Mouse (Mus musculus) lung, embryonic 14.5 days (tissue): Measurements from ENCODE around the gene Tmem87a. TPM values are rescaled to one million over a fixed set of nuclear protein-coding genes. Genes with fewer than 3 reads are reported as not detected.

ENCODE experiments used
- ATAC-seq: fragments of 200-750 bp; cut with Nextera tagmentation; 2 replicates; pipeline ENCODE4 v1.8.0; 2017; ENCODE audit warnings: mild to moderate bottlenecking, moderate TSS enrichment, moderate library complexity; ENCODE audit not compliant: insufficient read depth
- DNase-seq: peaks from one replicate; pipeline ENCODE4 v3.0.0-alpha.2; 2015
- H3K27ac ChIP-seq: fragments of 300-500 bp; sonication (generic); 2 replicates; pipeline ENCODE4 v1.5.1; 2014; ENCODE audit warnings: low read depth, mild to moderate bottlenecking, moderate library complexity
- H3K27me3 ChIP-seq: fragments of 300-500 bp; sonication (generic); 2 replicates; pipeline ENCODE4 v1.6.1; 2014; ENCODE audit warnings: low read length, control low read depth; ENCODE audit not compliant: insufficient read depth
- H3K36me3 ChIP-seq: fragments of 300-500 bp; sonication (generic); 2 replicates; pipeline ENCODE4 v1.6.1; 2014; ENCODE audit warnings: control low read depth; ENCODE audit not compliant: insufficient read depth
- H3K4me1 ChIP-seq: fragments of 300-500 bp; sonication (generic); 2 replicates; pipeline ENCODE4 v1.6.1; 2014; ENCODE audit warnings: antibody characterized with exemption, control low read depth; ENCODE audit not compliant: insufficient read depth
- H3K4me2 ChIP-seq: fragments of 300-500 bp; sonication (generic); 2 replicates; pipeline ENCODE4 v1.6.1; 2014; ENCODE audit warnings: mild to moderate bottlenecking
- H3K4me3 ChIP-seq: fragments of 300-500 bp; sonication (generic); 2 replicates; pipeline ENCODE4 v1.5.1; 2014; ENCODE audit warnings: low read depth, low read length
- H3K9ac ChIP-seq: fragments of 300-500 bp; sonication (generic); 2 replicates; pipeline ENCODE4 v1.6.1; 2014
- H3K9me3 ChIP-seq: fragments of 300-500 bp; sonication (generic); 2 replicates; pipeline ENCODE4 v1.6.1; 2016; ENCODE audit warnings: low read depth, low read length, control low read depth
- CTCF ChIP-seq: IDR thresholded peaks from 2 replicates; pipeline ENCODE4 v1.5.1; 2016; ENCODE audit warnings: antibody characterized with exemption, low read depth
- WGBS: fragments of 180-500 bp; shearing (Covaris S2); extraction: QIAGEN DNeasy Blood & Tissue Kit; methylation state at CpG from one replicate; pipeline ENCODE4 v1.1.7; 2014; 5-methylcytosine and 5-hydroxymethylcytosine counted together
- polyA plus RNA-seq: library from polyadenylated mRNA; unstranded; fragments of >200 nt; fragmentation: Nextera tagmentation; extraction: Ambion mirVana; gene quantifications from 2 replicates; pipeline ENCODE4 v1.2.1, GENCODE M21; 2014

The Tmem87a gene
- polyA plus RNA-seq, 1 experiment from 2014 or later = 12.4 TPM

GRCm38 (mm10) chr2:120367416-120368207 is 36.3 kb downstream of the Tmem87a start:
- H3K36me3 ChIP-seq = peaks cover 72% of the 10 kb centered on the region
- WGBS = 94% methylated on average over 4 of the region's 4 CpGs
- no peak for TF ChIP-seq CTCF

GRCm38 (mm10) chr2:120366501-120366900 is 37.4 kb downstream of the Tmem87a start:
- Histone ChIP-seq H3K36me3 (peaks cover 74% of the 10 kb centered on the region), H3K9ac (no peak overlapping the region), H3K4me2 (no peak overlapping the region), H3K27ac (no peak overlapping the region), H3K27me3 (no peaks in the 10 kb centered on the region), H3K9me3 (no peaks in the 10 kb centered on the region), H3K4me1 (no peaks in the 10 kb centered on the region), H3K4me3 (no peak overlapping the region)
- ATAC-seq (no peak), DNase-seq (no peak)
- TF ChIP-seq CTCF = no peak
- 85% methylated on average over 3 of the region's 3 CpGs for WGBS

More at GRCm38 (mm10) chr2:120367416-120368207, 36.3 kb downstream of the Tmem87a start:
- DNase-seq = no peak
- H3K27me3 ChIP-seq = no peaks in the 10 kb centered on the region
- H3K4me2 ChIP-seq = no peak overlapping the region
- H3K9ac ChIP-seq = no peak overlapping the region
- H3K9me3 ChIP-seq = no peaks in the 10 kb centered on the region
- H3K4me3 ChIP-seq = no peak overlapping the region
- no peak for ATAC-seq
- H3K27ac ChIP-seq = no peak overlapping the region
- no peaks in the 10 kb centered on the region for H3K4me1 ChIP-seq

- no peak overlapping the region for H3K4me2 ChIP-seq
- H3K27ac ChIP-seq = no peak overlapping the region
- peaks cover 68% of the 10 kb centered on the region for H3K36me3 ChIP-seq
- DNase-seq (no peak), ATAC-seq (no peak)
- H3K9ac ChIP-seq = no peak overlapping the region
- no peak overlapping the region for H3K4me3 ChIP-seq
- H3K9me3 ChIP-seq = no peaks in the 10 kb centered on the region
- H3K27me3 ChIP-seq = no peaks in the 10 kb centered on the region
- H3K4me1 ChIP-seq = no peaks in the 10 kb centered on the region
- WGBS = 61% methylated on average over 1 of the region's 1 CpGs
- no peak for TF ChIP-seq CTCF
Measured at GRCm38 (mm10) chr2:120360425-120360824, 43.5 kb downstream of the Tmem87a start.

GRCm38 (mm10) chr2:120352682-120353646 is 50.9 kb downstream of the Tmem87a start, which contains the start of gene Vps39:
Gene Vps39 (minus strand): TSS chr2:120353137.
- Histone ChIP-seq H3K4me3 (peak within 1 kb of the TSS; percentile 90), H3K27ac (peak within 1 kb of the TSS; percentile 61), H3K9ac (peak within 1 kb of the TSS; percentile 74), H3K27me3 (no peaks in the 10 kb centered on the region), H3K9me3 (no peaks in the 10 kb centered on the region), H3K4me1 (no peaks in the 10 kb centered on the region), H3K4me2 (peak within 1 kb of the TSS; percentile 79), H3K36me3 (peaks cover 49% of the 10 kb centered on the region)
- no peak for TF ChIP-seq CTCF
- WGBS = 11% methylated on average over 44 of the region's 44 CpGs
- ATAC-seq = peak; percentile 96
- peak; percentile 94 for DNase-seq

- Histone ChIP-seq H3K4me3 (no peak overlapping the region), H3K9ac (no peak overlapping the region), H3K36me3 (peaks cover 48% of the 10 kb centered on the region), H3K4me2 (no peak overlapping the region), H3K27ac (no peak overlapping the region), H3K4me1 (no peaks in the 10 kb centered on the region), H3K9me3 (no peaks in the 10 kb centered on the region), H3K27me3 (no peaks in the 10 kb centered on the region)
- DNase-seq (no peak), ATAC-seq (no peak)
- 67% methylated on average over 5 of the region's 5 CpGs for WGBS
- TF ChIP-seq CTCF = no peak
Measured at GRCm38 (mm10) chr2:120351321-120351720, 52.6 kb downstream of the Tmem87a start.

GRCm38 (mm10) chr2:120348120-120348519 is 55.8 kb downstream of the Tmem87a start:
- no peak overlapping the region for H3K27ac ChIP-seq
- no peak for TF ChIP-seq CTCF
- H3K9me3 ChIP-seq = no peaks in the 10 kb centered on the region
- no peaks in the 10 kb centered on the region for H3K27me3 ChIP-seq
- H3K4me1 ChIP-seq = no peaks in the 10 kb centered on the region
- peak; percentile 10 for DNase-seq
- H3K9ac ChIP-seq = no peak overlapping the region
- 68% methylated on average over 9 of the region's 9 CpGs for WGBS
- peaks cover 51% of the 10 kb centered on the region for H3K36me3 ChIP-seq
- no peak overlapping the region for H3K4me2 ChIP-seq
- ATAC-seq = no peak
- no peak overlapping the region for H3K4me3 ChIP-seq

GRCm38 (mm10) chr2:120341741-120342140 is 62.2 kb downstream of the Tmem87a start:
- Histone ChIP-seq H3K4me1 (no peaks in the 10 kb centered on the region), H3K4me3 (no peak overlapping the region), H3K9ac (no peak overlapping the region), H3K9me3 (no peaks in the 10 kb centered on the region), H3K4me2 (no peak overlapping the region), H3K27ac (no peak overlapping the region), H3K27me3 (no peaks in the 10 kb centered on the region), H3K36me3 (peaks cover 68% of the 10 kb centered on the region)
- DNase-seq (no peak), ATAC-seq (no peak)
- no peak for TF ChIP-seq CTCF
- 92% methylated on average over 1 of the region's 1 CpGs for WGBS
